15 mouse cellular contexts compared by ENCODE assay signal in genomic region chr3:131608112-131608511, GRCm38 (mm10).
"Had no signal": no experiment of that assay in that cellular context is flagged by ENCODE, and none has a peak within 500 bp of the region (broad histone marks: within the 10 kb centered on the region; RNA-seq: fewer than 3 reads in every experiment).

No protein-coding gene starts in this region.

- H3K4me2 ChIP-seq: neural tube, embryonic 15.5 days; stomach, embryonic 15.5 days had no signal

- H3K9ac ChIP-seq: neural tube, embryonic 15.5 days; stomach, embryonic 15.5 days had no signal

- H3K27me3 ChIP-seq: neural tube, embryonic 15.5 days; stomach, embryonic 15.5 days had no signal

- H3K4me1 ChIP-seq: neural tube, embryonic 15.5 days; stomach, embryonic 15.5 days had no signal

- H3K4me3 ChIP-seq: neural tube, embryonic 15.5 days; stomach, embryonic 15.5 days had no signal

- H3K9me3 ChIP-seq: neural tube, embryonic 15.5 days; stomach, embryonic 15.5 days had no signal

- DNase-seq: retina, postnatal 1 day; right cerebral cortex, adult 18-20 months; right cerebral cortex, postnatal 14 days; right cerebral cortex, postnatal 25 days; right cerebral cortex, postnatal 4 days; spleen, adult 18-20 months; thymus, adult 18-20 months; thymus, adult 2 months; thymus, postnatal 14 days; thymus, postnatal 25 days; thymus, postnatal 36 days; thymus, postnatal 4 days had no signal

- H3K27ac ChIP-seq: neural tube, embryonic 15.5 days; stomach, embryonic 15.5 days; stomach, postnatal 0 days had no signal
